Mouse (Mus musculus): Measurements from ENCODE around the gene Celsr3.

Gene Celsr3

DNA sequence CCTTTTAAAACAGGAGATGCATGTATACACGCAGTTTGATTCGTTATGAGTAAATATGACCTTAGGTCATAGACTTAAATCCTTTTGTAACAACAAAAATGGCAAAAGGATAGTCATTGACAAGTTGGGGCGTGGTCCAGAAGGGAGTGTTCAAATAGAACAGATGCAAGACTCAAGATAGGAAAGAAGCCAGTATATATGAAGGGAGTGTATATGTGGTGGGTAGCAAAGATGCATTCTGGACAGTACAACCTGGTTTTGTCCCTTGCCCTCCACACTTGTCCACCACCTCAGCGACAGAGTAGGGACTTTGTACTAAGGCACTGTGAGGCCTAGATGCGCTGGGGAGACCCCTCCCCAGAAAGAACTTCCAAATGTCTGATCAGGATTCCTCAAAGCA is 18.4 kb upstream of the Celsr3 start:
- DNase-seq: no peak

DNA sequence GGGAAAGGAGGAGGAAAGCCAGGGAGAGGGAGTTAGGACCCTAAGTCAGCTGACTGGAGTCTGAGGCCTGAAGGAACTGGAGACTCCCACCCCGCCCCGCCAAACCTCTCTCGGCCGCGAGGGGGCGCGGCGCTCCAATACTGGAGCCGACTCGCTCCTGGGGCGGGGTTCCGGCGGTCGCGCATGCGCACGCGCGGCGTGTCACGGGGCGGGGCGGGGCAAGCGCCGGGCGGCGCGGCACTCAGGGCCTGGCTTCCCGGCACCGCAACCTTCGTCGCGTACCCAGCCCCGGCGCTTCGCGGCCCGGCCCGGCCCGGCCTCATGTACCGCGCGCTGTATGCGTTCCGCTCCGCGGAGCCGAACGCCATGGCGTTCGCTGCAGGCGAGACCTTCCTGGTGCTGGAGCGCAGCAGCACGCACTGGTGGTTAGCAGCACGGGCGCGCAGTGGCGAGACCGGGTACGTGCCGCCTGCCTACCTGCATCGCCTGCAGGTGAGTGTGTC is 17.9 kb upstream of the Celsr3 start, which contains the start of gene Nckipsd:
Gene Nckipsd (plus strand): TSS at position 206 of the 503 bp plus-strand sequence.
- DNase-seq: peak; percentile 96

GRCm38 (mm10) chr9:108809188-108809587 is 16.9 kb upstream of the Celsr3 start:
- DNase-seq: peak; percentile 63

DNA sequence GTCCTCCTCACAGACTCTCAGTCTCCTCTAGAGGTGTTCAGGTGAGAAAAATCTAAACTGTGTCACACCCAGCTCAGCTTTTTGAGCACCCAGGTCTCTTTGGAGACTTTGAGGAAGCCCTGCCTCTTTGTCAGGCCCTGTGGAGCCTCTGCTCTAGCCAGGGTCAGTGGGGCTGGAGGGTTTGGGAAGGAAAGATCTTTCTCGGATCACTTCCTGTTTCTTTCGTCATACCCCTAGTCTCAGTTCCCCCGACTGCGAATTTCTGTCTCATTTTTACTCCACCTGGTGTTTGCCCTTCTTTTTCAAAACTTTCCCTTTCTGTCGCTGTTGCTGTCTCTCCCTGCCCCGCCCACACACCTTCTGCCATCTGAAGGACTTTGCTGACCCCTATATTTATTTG is 16.4 kb upstream of the Celsr3 start:
- no peak for DNase-seq

DNA sequence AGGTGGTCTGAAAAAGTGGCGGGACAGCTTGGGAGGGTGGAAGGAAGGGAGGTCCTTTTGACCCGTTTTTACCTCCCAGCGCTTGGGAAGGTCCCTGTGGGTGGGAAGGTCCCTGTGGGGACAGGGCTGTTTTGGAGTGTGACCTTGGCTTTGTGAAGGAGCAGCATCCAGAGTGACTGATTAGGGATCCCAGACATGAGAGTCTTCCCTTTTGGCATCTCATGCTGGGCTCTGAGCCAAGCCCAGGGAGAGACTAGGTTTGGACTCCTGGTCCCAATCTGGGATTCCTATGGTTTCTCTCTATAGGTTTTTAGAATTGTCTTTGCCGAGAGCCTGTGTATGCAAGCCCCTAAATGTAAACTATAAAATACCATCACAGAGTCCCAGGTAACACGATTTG is 15.6 kb upstream of the Celsr3 start:
- DNase-seq: no peak

- no peak for DNase-seq
Measured at GRCm38 (mm10) chr9:108815557-108815956, 10.6 kb upstream of the Celsr3 start.

GRCm38 (mm10) chr9:108819495-108819894 is 6.6 kb upstream of the Celsr3 start:
- DNase-seq: peak; percentile 78

GRCm38 (mm10) chr9:108820077-108820476 is 6.0 kb upstream of the Celsr3 start:
- no peak for DNase-seq

- no peak for DNase-seq
Measured at GRCm38 (mm10) chr9:108824144-108824685, 1.9 kb upstream of the Celsr3 start.

GRCm38 (mm10) chr9:108824755-108825413 is 1.2 kb upstream of the Celsr3 start:
- DNase-seq: no peak

- peak; percentile 83 for DNase-seq
Measured at GRCm38 (mm10) chr9:108826700-108827340, 700 bp downstream of the Celsr3 start.

- DNase-seq: no peak
Measured at GRCm38 (mm10) chr9:108827454-108827853, 1.3 kb downstream of the Celsr3 start.

- DNase-seq: no peak
Measured at GRCm38 (mm10) chr9:108827906-108828305, 1.8 kb downstream of the Celsr3 start.

DNA sequence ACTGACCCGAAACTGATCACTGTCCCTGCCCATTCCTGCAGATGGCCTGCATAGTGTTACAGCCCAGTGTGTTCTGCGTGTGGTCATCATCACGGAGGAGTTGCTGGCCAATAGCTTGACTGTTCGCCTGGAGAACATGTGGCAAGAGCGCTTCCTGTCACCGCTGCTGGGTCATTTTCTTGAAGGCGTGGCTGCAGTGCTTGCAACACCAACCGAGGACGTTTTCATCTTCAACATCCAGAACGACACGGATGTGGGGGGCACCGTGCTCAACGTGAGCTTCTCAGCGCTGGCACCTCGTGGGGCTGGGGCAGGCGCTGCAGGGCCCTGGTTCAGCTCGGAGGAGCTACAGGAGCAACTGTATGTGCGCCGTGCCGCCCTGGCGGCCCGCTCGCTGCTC is 5.5 kb downstream of the Celsr3 start:
- DNase-seq: peak; percentile 56

DNA sequence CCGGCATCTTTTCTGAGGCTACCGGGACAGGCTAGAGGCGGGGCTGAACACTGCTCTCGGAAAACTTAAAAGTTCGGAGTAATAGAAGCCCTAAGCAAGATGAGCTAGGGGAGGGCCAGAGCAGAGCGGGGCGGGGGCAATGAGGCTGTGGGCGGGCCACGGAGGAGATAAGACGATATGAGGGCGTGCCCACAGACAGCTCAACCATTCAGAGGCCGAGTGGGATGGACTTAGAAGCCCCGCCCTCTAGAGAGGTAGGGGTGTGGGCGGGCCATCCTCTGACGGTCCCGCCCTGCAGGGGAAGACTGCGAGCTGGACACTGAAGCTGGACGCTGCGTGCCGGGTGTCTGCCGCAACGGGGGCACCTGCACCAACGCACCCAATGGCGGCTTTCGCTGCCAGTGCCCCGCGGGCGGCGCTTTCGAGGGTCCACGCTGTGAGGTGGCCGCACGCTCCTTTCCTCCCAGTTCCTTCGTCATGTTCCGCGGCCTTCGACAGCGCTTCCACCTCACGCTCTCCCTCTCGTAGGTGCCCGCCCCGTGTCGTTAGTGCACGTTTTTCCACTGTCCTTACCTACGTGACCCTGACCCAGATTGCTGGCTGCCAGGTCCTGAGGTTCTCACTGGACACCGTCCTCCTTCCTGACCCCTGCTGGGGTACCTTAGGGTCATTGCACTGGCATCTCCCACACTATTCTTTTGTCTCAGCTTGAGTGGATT is 6.4 kb downstream of the Celsr3 start:
- peak; percentile 98 for DNase-seq

GRCm38 (mm10) chr9:108842989-108843388 is 16.9 kb downstream of the Celsr3 start:
- DNase-seq: peak; percentile 54

DNA sequence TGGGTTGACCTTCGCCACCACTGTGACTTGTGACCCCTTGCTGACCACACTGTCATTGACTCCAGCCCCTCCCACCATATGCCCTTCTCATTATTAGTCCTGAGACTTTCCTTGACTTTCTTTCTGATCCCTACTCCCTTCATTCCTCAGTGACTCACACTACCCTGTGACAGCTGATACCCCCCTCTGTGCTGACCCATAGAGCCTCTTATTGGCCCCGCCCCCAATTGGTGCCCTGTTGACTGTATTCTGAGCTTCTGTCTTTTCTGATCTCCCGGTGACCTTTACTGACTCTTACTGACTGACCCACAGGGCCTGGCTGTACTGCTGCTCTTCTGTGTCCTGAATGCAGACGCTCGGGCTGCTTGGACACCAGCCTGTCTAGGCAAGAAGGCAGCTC is 19.3 kb downstream of the Celsr3 start:
- no peak for DNase-seq

GRCm38 (mm10) chr9:108847374-108847773 is 21.3 kb downstream of the Celsr3 start:
- peak; percentile 57 for DNase-seq

DNA sequence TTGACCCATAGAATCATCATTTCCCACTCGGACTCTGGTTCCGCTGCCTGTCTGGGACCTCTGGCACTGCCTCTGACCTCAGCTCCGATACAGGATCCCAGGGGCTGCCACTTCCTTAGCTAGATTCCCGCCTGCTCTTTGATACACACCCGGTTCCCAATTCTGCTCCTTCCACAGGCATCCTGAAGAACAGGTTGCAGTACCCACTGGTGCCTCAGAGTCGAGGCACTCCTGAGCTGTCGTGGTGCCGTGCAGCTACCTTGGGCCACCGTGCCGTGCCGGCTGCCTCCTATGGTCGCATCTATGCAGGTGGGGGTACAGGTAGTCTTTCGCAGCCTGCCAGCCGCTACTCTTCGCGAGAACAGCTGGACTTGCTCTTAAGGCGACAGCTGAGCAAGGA is 22.3 kb downstream of the Celsr3 start:
- DNase-seq: no peak

DNA sequence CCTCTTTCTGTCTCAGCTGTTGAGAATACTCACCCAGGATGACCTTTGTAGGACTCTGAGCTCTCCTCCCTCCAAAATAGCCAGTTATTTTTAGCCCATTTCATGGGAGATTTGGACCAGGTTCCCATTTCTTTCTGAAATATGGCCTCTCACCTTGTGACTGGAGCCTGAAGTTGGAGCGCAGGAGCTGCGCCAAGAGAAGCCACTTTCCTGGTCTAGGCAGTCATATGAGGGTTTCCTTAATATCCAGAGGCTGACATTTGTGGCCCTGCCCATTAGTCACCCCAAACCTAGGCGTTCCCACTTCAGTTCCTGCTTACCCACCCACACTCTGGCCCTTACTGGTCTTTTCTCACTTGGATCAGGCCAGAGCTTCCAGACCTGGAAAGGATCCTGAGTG is 26.9 kb downstream of the Celsr3 start, which contains the start of gene Slc26a6:
Gene Slc26a6 (plus strand): TSS at position 308 of the 400 bp plus-strand sequence.
- DNase-seq: peak; percentile 53

- DNase-seq: peak; percentile 96
Measured at GRCm38 (mm10) chr9:108853635-108854240, 27.6 kb downstream of the Celsr3 start.

DNA sequence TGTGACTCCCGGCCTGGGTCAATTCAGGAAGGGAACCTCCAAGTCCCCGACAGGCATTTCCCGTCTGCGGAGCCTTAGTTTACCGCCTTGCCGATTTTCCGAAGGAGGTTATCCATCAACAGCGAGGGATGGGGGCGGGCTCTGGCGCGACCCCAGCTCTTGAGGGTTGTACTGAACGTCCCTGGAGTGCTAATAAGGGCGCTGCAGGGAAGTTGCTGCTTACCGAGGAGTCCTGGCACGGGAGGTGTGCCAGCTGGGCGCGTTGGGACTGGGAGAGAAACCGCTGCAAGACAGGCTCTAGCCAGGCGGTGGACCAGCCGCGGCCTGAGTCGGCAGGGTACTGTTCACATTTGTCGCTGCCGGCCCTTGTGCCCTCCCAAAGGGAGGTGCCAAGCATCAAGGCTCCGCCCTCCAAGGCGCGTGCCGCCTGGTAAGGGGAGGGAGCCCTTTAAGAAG is 28.1 kb downstream of the Celsr3 start:
- DNase-seq: peak; percentile 93

DNA sequence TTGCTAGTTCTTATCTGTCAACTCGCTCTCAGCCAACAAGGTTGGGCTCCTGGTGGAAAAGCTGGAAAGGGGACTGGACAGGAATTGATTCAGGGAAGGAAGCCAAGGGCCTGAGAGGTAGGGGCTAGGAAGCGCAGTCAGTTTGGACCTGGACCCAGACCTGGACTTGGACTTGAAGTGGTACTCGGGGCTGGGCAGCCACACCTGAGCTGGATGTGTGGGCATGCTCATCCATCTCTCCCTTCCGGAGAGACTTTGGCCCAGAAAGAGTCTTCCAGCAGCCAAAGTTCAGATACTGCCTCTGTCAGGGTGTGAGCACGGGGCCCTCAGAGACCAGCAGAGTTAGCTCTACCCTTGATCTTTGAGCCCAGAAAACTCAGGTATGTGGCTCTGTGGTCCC is 29.2 kb downstream of the Celsr3 start:
- DNase-seq: no peak
